Mouse (Mus musculus) embryonic fibroblast, embryonic 13.5 days (primary cell): ENCODE measurements around the gene Col4a1. TPM values are rescaled to one million over a fixed set of nuclear protein-coding genes. Genes with fewer than 3 reads are reported as not detected.

Source experiments
- H3K27ac ChIP-seq: 2 replicates; pipeline ENCODE4 v1.5.1; 2012; ENCODE audit warnings: low read length, control low read depth, inconsistent platforms; ENCODE audit not compliant: insufficient read depth
- H3K4me1 ChIP-seq: 2 replicates; pipeline ENCODE4 v1.6.1; 2011; ENCODE audit warnings: low read length; ENCODE audit not compliant: control insufficient read depth, insufficient read depth
- H3K4me3 ChIP-seq: 2 replicates; pipeline ENCODE4 v1.5.1; 2011; ENCODE audit warnings: mild to moderate bottlenecking, control low read depth, low read length; ENCODE audit not compliant: insufficient read depth
- CTCF ChIP-seq: IDR thresholded peaks from 2 replicates; pipeline ENCODE4 v1.5.1; 2011; ENCODE audit warnings: mild to moderate bottlenecking, control low read depth, low read length, moderate library complexity, borderline replicate concordance; ENCODE audit not compliant: insufficient read depth
- POLR2A ChIP-seq: IDR thresholded peaks from 2 replicates; pipeline ENCODE4 v1.6.1; 2011; ENCODE audit warnings: low read depth, mild to moderate bottlenecking, control low read depth, low read length, moderate library complexity
- polyA plus RNA-seq: library from polyadenylated mRNA; stranded (reverse); fragments of >200 nt; gene quantifications from 2 replicates; pipeline ENCODE4 v1.2.4, GENCODE M21; 2011; ENCODE audit warnings: low read depth; ENCODE audit not compliant: missing spikeins, insufficient read length

The Col4a1 gene
- polyA plus RNA-seq, 1 experiment = 757 TPM

- TF ChIP-seq POLR2A (no peak), CTCF (no peak)
- Histone ChIP-seq H3K4me1 (peaks cover 41% of the 10 kb centered on the region), H3K27ac (peak overlapping the region; percentile 86), H3K4me3 (no peak overlapping the region)
Measured at GRCm38 (mm10) chr8:11259832-11260615, 52.6 kb downstream of the Col4a1 start.

GRCm38 (mm10) chr8:11258517-11259136 lies 54.0 kb downstream of the Col4a1 start:
- Histone ChIP-seq H3K27ac (peak overlapping the region; percentile 65; the same call in 1 of the 2 replicates), H3K4me3 (no peak overlapping the region), H3K4me1 (peaks cover 34% of the 10 kb centered on the region)
- TF ChIP-seq CTCF = no peak
- TF ChIP-seq POLR2A = no peak

GRCm38 (mm10) chr8:11257079-11258017 lies 55.3 kb downstream of the Col4a1 start:
- no peak for TF ChIP-seq POLR2A
- no peak for TF ChIP-seq CTCF
- Histone ChIP-seq H3K27ac (no peak overlapping the region; the same call in 1 of the 2 replicates), H3K4me3 (no peak overlapping the region), H3K4me1 (peaks cover 31% of the 10 kb centered on the region)

- no peak overlapping the region for H3K27ac ChIP-seq
- H3K4me1 ChIP-seq = peaks cover 26% of the 10 kb centered on the region
- no peak for TF ChIP-seq POLR2A
- no peak overlapping the region for H3K4me3 ChIP-seq
Measured at GRCm38 (mm10) chr8:11256405-11256804, 56.2 kb downstream of the Col4a1 start.

- no peak for TF ChIP-seq POLR2A
- no peak for TF ChIP-seq CTCF
- Histone ChIP-seq H3K4me3 (no peak overlapping the region), H3K4me1 (peaks cover 24% of the 10 kb centered on the region), H3K27ac (no peak overlapping the region; the same call in 1 of the 2 replicates)
Measured at GRCm38 (mm10) chr8:11255680-11256079, 56.9 kb downstream of the Col4a1 start.

- TF ChIP-seq CTCF = no peak
- peaks cover 25% of the 10 kb centered on the region for H3K4me1 ChIP-seq
- no peak overlapping the region for H3K4me3 ChIP-seq
- H3K27ac ChIP-seq = peak overlapping the region; percentile 5; the same call in 1 of the 2 replicates
Measured at GRCm38 (mm10) chr8:11254914-11255530, 57.6 kb downstream of the Col4a1 start.

- TF ChIP-seq CTCF (no peak), POLR2A (no peak)
- Histone ChIP-seq H3K4me1 (peaks cover 27% of the 10 kb centered on the region), H3K4me3 (no peak overlapping the region), H3K27ac (no peak overlapping the region)
Measured at GRCm38 (mm10) chr8:11254510-11254909, 58.1 kb downstream of the Col4a1 start.

GRCm38 (mm10) chr8:11253556-11253955 lies 59.1 kb downstream of the Col4a1 start:
- peaks cover 29% of the 10 kb centered on the region for H3K4me1 ChIP-seq
- H3K4me3 ChIP-seq = no peak overlapping the region
- TF ChIP-seq CTCF = peak; percentile 84
- TF ChIP-seq POLR2A = no peak
- no peak overlapping the region for H3K27ac ChIP-seq

- no peak overlapping the region for H3K27ac ChIP-seq
- no peak for TF ChIP-seq CTCF
- no peak for TF ChIP-seq POLR2A
- H3K4me1 ChIP-seq = peaks cover 25% of the 10 kb centered on the region
- no peak overlapping the region for H3K4me3 ChIP-seq
Measured at GRCm38 (mm10) chr8:11253041-11253440, 59.6 kb downstream of the Col4a1 start.
